Mouse (Mus musculus): ENCODE data around the gene Gm49450. TPM values are rescaled to one million over a fixed set of nuclear protein-coding genes. Genes with fewer than 3 reads are reported as not detected.
"Not testable (repeated sequence)": the region's sequence is repeated elsewhere in the genome, so short reads cannot be mapped to it uniquely, and the experiment has no call there.

The Gm49450 gene
- polyA plus RNA-seq, 1 experiment from 2014 or later: not detected

DNA sequence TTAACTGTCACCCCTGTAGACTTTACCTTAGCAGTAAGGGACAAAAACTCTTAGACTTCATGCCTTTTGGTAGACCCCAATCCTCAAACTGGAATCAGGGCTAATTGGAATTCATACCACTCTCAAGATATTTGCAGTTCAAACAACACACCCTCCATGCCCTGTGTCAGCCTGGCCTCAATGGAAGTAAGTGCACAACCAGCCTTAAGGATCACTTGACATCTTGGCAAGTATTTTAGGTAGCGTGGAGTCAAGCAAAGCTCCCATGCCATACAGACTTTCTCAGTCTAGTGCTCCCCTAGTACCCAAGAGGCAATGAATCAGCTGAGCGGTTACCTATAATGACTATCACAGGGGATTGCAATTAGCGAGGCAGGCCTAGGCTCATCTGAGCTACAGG is 22.4 kb downstream of the Gm49450 start:
- ChIA-PET POLR2A (interaction anchor here (1.4 kb wide), 1 partner anchor 54 kb away, joined by 3 read pairs; no protein-coding TSS in a partner anchor), CTCF (interaction anchor here (4.4 kb wide), 1 partner anchor 63 kb away, joined by 31 read pairs; no protein-coding TSS in a partner anchor)
- no peak for TF ChIP-seq CTCF (IDR thresholded peaks at IDR 0.05)
- in situ Hi-C loops (cut with MboI; ENCODE audit: low pct_unique_long_range_greater_than_20kb): no loop called here
- no peaks in the 10 kb centered on the region for H3K27me3 ChIP-seq
- ATAC-seq: no peak
- DNase-seq (ENCODE audit: low read depth, low spot score): no peak

DNA sequence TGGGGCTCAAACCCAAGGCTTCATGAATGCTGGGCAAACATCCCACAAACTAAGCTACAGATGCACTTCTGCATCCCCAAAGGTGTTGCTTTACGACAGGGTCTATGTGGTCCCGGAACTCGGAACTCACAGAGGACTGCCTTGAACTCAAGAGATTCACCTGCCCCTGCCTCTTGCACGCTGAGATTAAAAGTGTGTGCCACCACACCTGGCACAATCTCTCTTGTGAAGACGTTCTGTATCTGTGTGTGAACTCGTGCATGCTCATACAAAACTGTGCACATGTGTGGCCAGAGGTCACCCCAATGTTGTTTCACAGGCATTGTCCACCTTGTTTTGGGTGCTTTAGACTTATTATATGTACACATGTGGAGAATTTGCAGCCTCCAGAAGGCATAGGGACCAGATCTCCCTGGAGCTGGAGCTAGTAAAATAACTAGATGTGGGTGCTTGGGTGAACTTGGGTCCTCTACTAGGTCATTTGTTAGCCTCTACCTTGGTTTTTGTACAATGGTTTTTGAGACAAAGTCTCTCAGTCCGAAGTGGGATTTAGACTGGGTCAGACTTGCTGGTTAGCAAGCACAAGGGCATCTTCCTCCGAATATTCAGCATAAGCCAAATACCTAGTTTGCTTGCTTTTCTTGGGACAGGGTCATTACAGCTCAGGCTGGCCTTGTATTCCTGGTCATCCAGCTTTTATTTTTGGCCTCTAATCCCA is 23.2 kb downstream of the Gm49450 start:
- no peaks in the 10 kb centered on the region for H3K27me3 ChIP-seq
- DNase-seq (ENCODE audit: low read depth, low spot score) (no peak), ATAC-seq (no peak)
- TF ChIP-seq CTCF (IDR thresholded peaks at IDR 0.05): no peak
- CTCF ChIA-PET: interaction anchor here (1.2 to 4.4 kb wide), 3 partner anchors 12 to 64 kb away, joined by 3 to 31 read pairs (median 3); no protein-coding TSS in a partner anchor
- POLR2A ChIA-PET: interaction anchor here (1.3 to 1.5 kb wide), 3 partner anchors 22 to 58 kb away, joined by 3 to 9 read pairs (median 3); partner anchors contain the start of gene Kmt2d
- in situ Hi-C loops (cut with MboI; ENCODE audit: low pct_unique_long_range_greater_than_20kb): no loop called here

DNA sequence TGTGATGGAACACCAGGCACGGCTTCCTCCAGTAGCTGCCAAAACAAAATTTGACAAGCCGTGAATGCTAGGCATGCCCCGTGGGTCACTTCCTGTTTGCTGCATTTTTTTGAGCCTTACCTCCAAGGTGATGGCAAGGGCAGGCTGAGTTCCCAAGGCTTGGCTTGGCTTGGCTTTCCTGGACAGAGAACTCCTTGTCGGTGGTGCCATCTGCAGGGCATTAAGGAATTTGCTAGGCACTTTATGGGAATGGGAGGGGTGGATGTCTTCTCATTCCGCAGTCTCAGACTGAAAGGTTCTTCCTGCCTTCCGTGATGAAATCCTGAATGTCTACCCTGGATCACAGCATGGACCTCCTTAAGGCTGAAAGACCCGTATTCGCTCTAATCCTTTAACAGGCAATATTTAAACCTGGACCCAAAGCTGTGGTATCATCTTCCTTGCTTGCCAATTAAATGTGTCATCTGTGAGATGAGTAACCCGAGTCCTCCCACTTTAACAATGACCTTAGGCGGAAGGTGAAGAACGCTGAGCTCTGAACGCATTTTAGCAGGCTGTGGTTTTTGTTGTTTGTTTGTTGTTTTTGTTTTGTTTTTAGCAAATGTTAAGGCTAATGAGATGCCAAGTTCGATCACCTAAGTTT is 24.6 kb downstream of the Gm49450 start:
- peak; percentile 77 for DNase-seq (ENCODE audit: low read depth, low spot score)
- H3K27me3 ChIP-seq: no peaks in the 10 kb centered on the region
- in situ Hi-C loops (cut with MboI; ENCODE audit: low pct_unique_long_range_greater_than_20kb): no loop called here
- POLR2A ChIA-PET: interaction anchor here (0.7 to 1.5 kb wide), 4 partner anchors 37 to 287 kb away, joined by 3 to 9 read pairs (median 6); partner anchors contain the start of gene Kmt2d
- peak; percentile 71 for ATAC-seq
- TF ChIP-seq CTCF (IDR thresholded peaks at IDR 0.05): peak; percentile 87
- CTCF ChIA-PET: interaction anchor here (0.7 to 4.4 kb wide), 16 partner anchors 13 to 72 kb away, joined by 3 to 31 read pairs (median 6); partner anchors contain the start of genes Gm49450 and Tuba1a

DNA sequence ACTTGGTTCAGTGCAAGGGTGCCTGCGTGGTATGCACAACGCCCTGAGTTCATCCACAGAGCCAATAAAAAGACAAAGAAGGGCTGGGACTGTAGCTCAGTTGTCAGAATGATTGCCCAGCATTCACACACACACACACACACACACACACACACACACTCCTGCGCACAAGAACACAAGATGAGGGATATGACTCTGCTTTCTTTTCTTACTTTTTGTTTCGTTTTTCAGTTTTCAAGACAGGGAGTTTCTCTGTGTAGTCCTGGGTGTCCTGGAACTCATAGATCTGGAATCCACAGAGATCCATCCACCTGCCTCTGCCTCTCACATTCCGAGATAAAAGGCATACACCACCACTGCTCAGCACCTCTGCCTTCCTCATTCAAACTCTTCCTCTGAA is 25.8 kb downstream of the Gm49450 start:
- no peak for ATAC-seq
- in situ Hi-C loops (cut with MboI; ENCODE audit: low pct_unique_long_range_greater_than_20kb): no loop called here
- no peak for DNase-seq (ENCODE audit: low read depth, low spot score)
- ChIA-PET POLR2A (interaction anchor here (0.6 kb wide), 1 partner anchor 67 kb away, joined by 3 read pairs; no protein-coding TSS in a partner anchor), CTCF (interaction anchor here (0.8 to 4.4 kb wide), 7 partner anchors 12 to 66 kb away, joined by 3 to 31 read pairs (median 9); no protein-coding TSS in a partner anchor)
- TF ChIP-seq CTCF (IDR thresholded peaks at IDR 0.05): no peak
- H3K27me3 ChIP-seq: no peaks in the 10 kb centered on the region

DNA sequence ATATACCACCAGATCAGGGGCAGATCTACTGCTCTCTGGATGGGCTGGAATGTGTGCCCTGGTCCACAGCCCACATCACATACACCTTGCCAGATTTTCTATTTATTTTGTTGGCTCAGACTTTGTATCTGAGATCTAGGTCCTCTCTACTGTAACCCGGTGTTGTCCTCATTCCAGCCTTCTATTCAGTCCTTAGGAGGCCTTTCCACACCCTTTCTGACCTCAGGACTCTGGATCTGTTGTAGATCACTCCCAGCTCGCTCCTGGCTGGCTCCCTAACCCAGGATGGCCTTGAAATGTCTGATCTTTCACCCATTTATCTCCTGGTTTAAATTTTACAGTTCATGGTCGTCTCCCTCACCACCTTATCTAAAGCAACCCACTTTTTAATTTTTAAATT is 28.7 kb downstream of the Gm49450 start:
- ChIA-PET POLR2A (no interaction called here), CTCF (interaction anchor here (1.1 to 1.3 kb wide), 2 partner anchors 8 to 33 kb away, joined by 3 read pairs; no protein-coding TSS in a partner anchor)
- ATAC-seq (no peak), DNase-seq (ENCODE audit: low read depth, low spot score) (no peak)
- in situ Hi-C loops (cut with MboI; ENCODE audit: low pct_unique_long_range_greater_than_20kb): no loop called here
- no peaks in the 10 kb centered on the region for H3K27me3 ChIP-seq
- no peak for TF ChIP-seq CTCF (IDR thresholded peaks at IDR 0.05)

DNA sequence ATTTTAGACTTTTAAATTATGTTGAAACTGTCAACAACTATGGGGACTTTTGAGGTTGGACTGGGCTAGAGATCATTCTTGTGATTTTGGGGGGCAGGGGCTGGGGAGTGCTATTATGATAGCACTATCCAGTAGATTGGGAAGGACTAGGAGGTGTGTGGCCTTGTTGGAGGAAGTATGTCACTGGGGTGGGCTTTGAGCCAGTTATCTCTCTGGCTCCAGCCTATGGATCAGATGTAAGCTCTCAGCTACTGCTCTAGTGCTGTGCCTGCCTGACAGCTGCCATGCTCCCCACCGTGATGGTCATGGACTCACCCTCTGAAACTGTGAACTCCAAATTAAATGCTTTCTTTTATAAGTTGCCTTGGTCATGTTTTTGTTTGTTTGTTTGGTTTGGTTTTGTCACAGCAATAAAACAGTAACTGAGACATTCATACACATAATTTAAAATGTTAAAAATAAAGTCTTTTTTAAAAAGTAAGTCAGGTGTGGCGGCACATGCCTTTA is 30.3 kb downstream of the Gm49450 start:
- ATAC-seq (no peak), DNase-seq (ENCODE audit: low read depth, low spot score) (no peak)
- POLR2A ChIA-PET: interaction anchor here (2.0 kb wide), 1 partner anchor 10 kb away, joined by 5 read pairs; no protein-coding TSS in a partner anchor
- TF ChIP-seq CTCF (IDR thresholded peaks at IDR 0.05): no peak
- in situ Hi-C loops (cut with MboI; ENCODE audit: low pct_unique_long_range_greater_than_20kb): no loop called here
- CTCF ChIA-PET: interaction anchor here (1.1 kb wide), 1 partner anchor 70 kb away, joined by 3 read pairs; no protein-coding TSS in a partner anchor
- H3K27me3 ChIP-seq: no peaks in the 10 kb centered on the region

DNA sequence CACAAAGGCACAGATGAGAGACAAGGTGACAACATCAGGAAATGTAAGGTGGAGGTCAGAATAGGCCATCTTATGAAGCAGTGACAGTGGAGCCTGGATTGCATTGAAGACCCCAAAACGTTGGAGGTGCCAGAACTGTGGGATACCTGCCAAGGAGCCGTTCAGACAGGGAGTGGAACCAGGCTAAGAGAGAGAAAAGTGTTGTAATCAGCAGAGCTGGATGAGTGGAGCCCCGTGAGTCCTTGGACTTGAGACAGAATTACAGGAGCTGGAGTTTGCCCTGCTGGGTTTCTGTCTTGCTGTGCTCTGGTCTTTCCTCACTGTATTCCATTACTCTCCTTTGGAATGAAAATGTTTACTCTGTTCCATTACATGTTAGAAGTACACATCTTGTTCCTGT is 30.8 kb downstream of the Gm49450 start:
- in situ Hi-C loops (cut with MboI; ENCODE audit: low pct_unique_long_range_greater_than_20kb): no loop called here
- ChIA-PET CTCF (interaction anchor here (1.1 kb wide), 1 partner anchor 70 kb away, joined by 3 read pairs; no protein-coding TSS in a partner anchor), POLR2A (interaction anchor here (2.0 kb wide), 1 partner anchor 11 kb away, joined by 5 read pairs; no protein-coding TSS in a partner anchor)
- no peak for DNase-seq (ENCODE audit: low read depth, low spot score)
- no peak for TF ChIP-seq CTCF (IDR thresholded peaks at IDR 0.05)
- ATAC-seq: no peak
- H3K27me3 ChIP-seq: no peaks in the 10 kb centered on the region

DNA sequence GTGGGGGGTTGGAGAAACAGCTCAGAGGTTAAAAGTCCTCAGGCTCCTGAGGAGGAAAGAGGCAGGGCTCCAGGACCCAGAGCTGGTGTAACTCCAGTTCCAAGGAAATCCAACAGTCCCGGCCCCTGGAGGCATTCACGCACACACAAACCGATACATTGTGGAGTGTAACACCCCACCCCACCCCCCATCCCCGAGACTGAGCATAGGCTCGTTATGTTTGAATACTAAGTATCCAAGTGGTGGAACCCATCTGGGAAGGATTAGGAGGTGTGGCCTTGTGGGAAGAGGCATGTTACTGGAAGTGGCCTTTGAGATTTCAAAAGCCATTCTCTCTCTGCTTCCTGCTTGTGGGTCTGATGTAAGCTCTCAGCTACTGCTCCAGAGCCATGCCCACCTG is 31.8 kb downstream of the Gm49450 start:
- no peak for TF ChIP-seq CTCF (IDR thresholded peaks at IDR 0.05)
- DNase-seq (ENCODE audit: low read depth, low spot score) (no peak), ATAC-seq (no peak)
- in situ Hi-C loops (cut with MboI; ENCODE audit: low pct_unique_long_range_greater_than_20kb): no loop called here
- ChIA-PET POLR2A (interaction anchor here (2.0 kb wide), 1 partner anchor 12 kb away, joined by 5 read pairs; no protein-coding TSS in a partner anchor), CTCF (interaction anchor here (1.9 kb wide), 1 partner anchor 72 kb away, joined by 4 read pairs; no protein-coding TSS in a partner anchor)
- H3K27me3 ChIP-seq: no peaks in the 10 kb centered on the region

DNA sequence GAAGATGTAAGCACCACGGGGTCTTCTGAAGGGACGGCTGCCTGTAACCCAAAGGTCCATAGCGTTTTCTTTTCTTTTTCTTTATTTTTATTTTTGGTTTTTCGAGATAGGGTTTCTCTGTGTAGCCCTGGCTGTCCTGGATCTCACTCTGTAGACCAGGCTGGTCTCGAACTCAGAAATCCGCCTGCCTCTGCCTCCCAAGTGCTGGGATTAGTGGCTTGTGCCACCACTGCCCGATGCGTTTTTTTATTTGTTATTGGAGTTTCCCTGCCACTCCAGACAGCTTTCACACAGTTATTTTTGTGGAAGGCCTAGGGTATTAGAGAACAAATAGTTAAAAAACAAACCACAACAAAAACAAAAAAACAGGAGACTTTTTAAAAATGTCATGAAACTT is 34.9 kb downstream of the Gm49450 start:
- ATAC-seq; H3K27me3 ChIP-seq; DNase-seq (ENCODE audit: low read depth, low spot score); CTCF ChIA-PET; in situ Hi-C loops (cut with MboI; ENCODE audit: low pct_unique_long_range_greater_than_20kb): not testable (repeated sequence)
- POLR2A ChIA-PET: interaction anchor here (1.0 to 2.1 kb wide), 2 partner anchors 16 to 36 kb away, joined by 3 to 7 read pairs; partner anchors contain the start of gene Tuba1b
